Mouse (Mus musculus): ENCODE measurements around the gene Ltv1. TPM values are rescaled to one million over a fixed set of nuclear protein-coding genes. Genes with fewer than 3 reads are reported as not detected.

The Ltv1 gene
- 60.1 TPM for polyA plus RNA-seq (2017; shearing (Covaris generic))

GRCm38 (mm10) chr10:13192731-13193351 is at the start of gene Ltv1:
Gene Ltv1, minus strand, starts transcription at chr10:13193168.

GRCm38 (mm10) chr10:13177973-13178624 is 14.9 kb downstream of the Ltv1 start, which contains the start of gene Zc2hc1b:
Gene Zc2hc1b, minus strand, starts transcription at chr10:13178023.

Other genes with a start within 250 kb of the Ltv1 start
- 19.8 TPM for gene Stx11, start 228.9 kb downstream of the Ltv1 start, polyA plus RNA-seq (2017; shearing (Covaris generic))
- 39.2 TPM for gene Sf3b5, start 187.8 kb downstream of the Ltv1 start, polyA plus RNA-seq (2017; shearing (Covaris generic))
- 9.0 TPM for gene Plagl1, start 132.7 kb downstream of the Ltv1 start, polyA plus RNA-seq (2017; shearing (Covaris generic))
- gene Zc2hc1b, start 15.1 kb downstream of the Ltv1 start, polyA plus RNA-seq (2017; shearing (Covaris generic)), result not detected

All from CD4-positive, CD25-positive, alpha-beta regulatory T cell, adult 9 weeks (primary cell).